Mouse (Mus musculus) liver, embryonic 12.5 days (tissue): Measurements from ENCODE around the gene Hsd17b1. TPM values are rescaled to one million over a fixed set of nuclear protein-coding genes. Genes with fewer than 3 reads are reported as not detected.

Experiments used
- ATAC-seq: fragments of 200-750 bp; cut with Nextera tagmentation; 2 replicates; pipeline ENCODE4 v1.8.0; 2017; ENCODE audit warnings: moderate number of reproducible peaks, mild to moderate bottlenecking, moderate library complexity
- H3K27ac ChIP-seq: fragments of 300-500 bp; sonication (generic); 2 replicates; pipeline ENCODE4 v1.5.1; 2016; ENCODE audit warnings: mild to moderate bottlenecking
- H3K27me3 ChIP-seq: fragments of 300-500 bp; sonication (generic); replicated peaks from 2 replicates; pipeline ENCODE4 v1.6.1; 2016; ENCODE audit warnings: mild to moderate bottlenecking, moderate library complexity
- H3K36me3 ChIP-seq: fragments of 300-500 bp; sonication (generic); 2 replicates; pipeline ENCODE4 v1.6.1; 2016; ENCODE audit warnings: mild to moderate bottlenecking, moderate library complexity
- H3K4me1 ChIP-seq: fragments of 300-500 bp; sonication (generic); 2 replicates; pipeline ENCODE4 v1.6.1; 2016
- H3K4me2 ChIP-seq: fragments of 300-500 bp; sonication (generic); 2 replicates; pipeline ENCODE4 v1.6.1; 2016; ENCODE audit warnings: mild to moderate bottlenecking, moderate library complexity
- H3K4me3 ChIP-seq: fragments of 300-500 bp; sonication (generic); 2 replicates; pipeline ENCODE4 v1.5.1; 2016; ENCODE audit warnings: mild to moderate bottlenecking, moderate library complexity
- H3K9ac ChIP-seq: fragments of 300-500 bp; sonication (generic); 2 replicates; pipeline ENCODE4 v1.6.1; 2016; ENCODE audit warnings: mild to moderate bottlenecking, moderate library complexity
- H3K9me3 ChIP-seq: fragments of 300-500 bp; sonication (generic); replicated peaks from 2 replicates; pipeline ENCODE4 v1.6.1; 2016; ENCODE audit warnings: mild to moderate bottlenecking, moderate library complexity
- WGBS: fragments of 180-500 bp; shearing (Covaris S2); methylation state at CpG from one replicate; pipeline ENCODE4 v1.1.7; 2016; ENCODE audit not compliant: insufficient replicate concordance; 5-methylcytosine and 5-hydroxymethylcytosine counted together
- polyA plus RNA-seq: library from polyadenylated mRNA; unstranded; fragments of >200 nt; fragmentation: Nextera tagmentation; extraction: Ambion mirVana; gene quantifications from 2 replicates; pipeline ENCODE4 v1.2.1, GENCODE M21; 2016

The Hsd17b1 gene
- polyA plus RNA-seq, 1 experiment from 2014 or later: 0.08 TPM

GRCm38 (mm10) chr11:101089931-101090330 lies 11.7 kb downstream of the Hsd17b1 start:
- no peaks in the 10 kb centered on the region for H3K27me3 ChIP-seq
- H3K27ac ChIP-seq: no peak overlapping the region
- peaks cover 72% of the 10 kb centered on the region for H3K36me3 ChIP-seq
- no peaks in the 10 kb centered on the region for H3K9me3 ChIP-seq
- H3K4me1 ChIP-seq: peaks cover 52% of the 10 kb centered on the region
- H3K4me2 ChIP-seq: no peak overlapping the region
- no peak overlapping the region for H3K4me3 ChIP-seq
- 82% methylated on average over 1 of the region's 1 CpGs for WGBS
- H3K9ac ChIP-seq: 0 out of 2 replicates have a peak overlapping the region, but pooled peaks have one; percentile 9
- ATAC-seq: no peak

- peak overlapping the region; percentile 86 for H3K4me3 ChIP-seq
- WGBS: 2% methylated on average over 18 of the region's 18 CpGs
- ATAC-seq: no peak
- H3K27me3 ChIP-seq: no peaks in the 10 kb centered on the region
- peak overlapping the region; percentile 98 for H3K27ac ChIP-seq
- H3K9ac ChIP-seq: peak overlapping the region; percentile 90
- peaks cover 79% of the 10 kb centered on the region for H3K36me3 ChIP-seq
- peak overlapping the region; percentile 99 for H3K4me2 ChIP-seq
- no peaks in the 10 kb centered on the region for H3K9me3 ChIP-seq
- H3K4me1 ChIP-seq: peaks cover 27% of the 10 kb centered on the region
Observed at GRCm38 (mm10) chr11:101094930-101095313, 16.7 kb downstream of the Hsd17b1 start.

GRCm38 (mm10) chr11:101095314-101096024 lies 17.3 kb downstream of the Hsd17b1 start, which contains the start of gene Psmc3ip:
Psmc3ip (minus strand) TSS chr11:101095436.
- H3K9ac ChIP-seq: peak within 1 kb of the TSS; percentile 90
- H3K36me3 ChIP-seq: peaks cover 79% of the 10 kb centered on the region
- H3K9me3 ChIP-seq: no peaks in the 10 kb centered on the region
- H3K4me2 ChIP-seq: peak within 1 kb of the TSS; percentile 99
- under 1% methylated on average over 43 of the region's 43 CpGs for WGBS
- peaks cover 27% of the 10 kb centered on the region for H3K4me1 ChIP-seq
- H3K4me3 ChIP-seq: peak within 1 kb of the TSS; percentile 86
- no peaks in the 10 kb centered on the region for H3K27me3 ChIP-seq
- ATAC-seq: peak; percentile 95
- H3K27ac ChIP-seq: peak within 1 kb of the TSS; percentile 98

GRCm38 (mm10) chr11:101098231-101098630 lies 20.0 kb downstream of the Hsd17b1 start:
- ATAC-seq: no peak
- Histone ChIP-seq H3K9me3 (no peaks in the 10 kb centered on the region), H3K4me2 (no peak overlapping the region), H3K27me3 (no peaks in the 10 kb centered on the region), H3K9ac (no peak overlapping the region), H3K4me1 (peaks cover 27% of the 10 kb centered on the region), H3K36me3 (peaks cover 79% of the 10 kb centered on the region), H3K4me3 (no peak overlapping the region), H3K27ac (no peak overlapping the region)
- WGBS: 90% methylated on average over 8 of the region's 8 CpGs

- WGBS: 83% methylated on average over 5 of the region's 5 CpGs
- Histone ChIP-seq H3K4me3 (no peak overlapping the region), H3K27me3 (no peaks in the 10 kb centered on the region), H3K9ac (no peak overlapping the region), H3K36me3 (peaks cover 88% of the 10 kb centered on the region), H3K4me1 (no peaks in the 10 kb centered on the region), H3K9me3 (no peaks in the 10 kb centered on the region), H3K27ac (no peak overlapping the region), H3K4me2 (no peak overlapping the region)
- no peak for ATAC-seq
Observed at GRCm38 (mm10) chr11:101103011-101103410, 24.8 kb downstream of the Hsd17b1 start.

GRCm38 (mm10) chr11:101109351-101109750 lies 31.1 kb downstream of the Hsd17b1 start:
- Histone ChIP-seq H3K36me3 (peaks cover 52% of the 10 kb centered on the region), H3K27ac (no peak overlapping the region), H3K4me2 (no peak overlapping the region), H3K9me3 (peaks cover 7% of the 10 kb centered on the region; the same call in 1 of the 2 replicates), H3K4me1 (no peaks in the 10 kb centered on the region), H3K27me3 (no peaks in the 10 kb centered on the region), H3K4me3 (no peak overlapping the region), H3K9ac (no peak overlapping the region)
- no peak for ATAC-seq
- 89% methylated on average over 4 of the region's 4 CpGs for WGBS

- ATAC-seq: no peak
- Histone ChIP-seq H3K4me3 (no peak overlapping the region), H3K4me1 (peaks cover 6% of the 10 kb centered on the region), H3K9me3 (peaks cover 7% of the 10 kb centered on the region; the same call in 1 of the 2 replicates), H3K36me3 (peaks cover 50% of the 10 kb centered on the region), H3K9ac (no peak overlapping the region), H3K4me2 (no peak overlapping the region), H3K27ac (no peak overlapping the region), H3K27me3 (no peaks in the 10 kb centered on the region)
- WGBS: 49% methylated on average over 5 of the region's 5 CpGs
Observed at GRCm38 (mm10) chr11:101110708-101111107, 32.5 kb downstream of the Hsd17b1 start.

GRCm38 (mm10) chr11:101111178-101111577 lies 33.0 kb downstream of the Hsd17b1 start:
- no peak overlapping the region for H3K4me2 ChIP-seq
- no peak overlapping the region for H3K4me3 ChIP-seq
- H3K27ac ChIP-seq: no peak overlapping the region
- H3K4me1 ChIP-seq: peaks cover 10% of the 10 kb centered on the region
- H3K27me3 ChIP-seq: no peaks in the 10 kb centered on the region
- no peak for ATAC-seq
- peaks cover 7% of the 10 kb centered on the region; the same call in 1 of the 2 replicates for H3K9me3 ChIP-seq
- 84% methylated on average over 4 of the region's 4 CpGs for WGBS
- H3K9ac ChIP-seq: no peak overlapping the region
- H3K36me3 ChIP-seq: peaks cover 51% of the 10 kb centered on the region

GRCm38 (mm10) chr11:101112186-101112585 lies 34.0 kb downstream of the Hsd17b1 start:
- 85% methylated on average over 3 of the region's 3 CpGs for WGBS
- H3K4me3 ChIP-seq: no peak overlapping the region
- peaks cover 59% of the 10 kb centered on the region for H3K36me3 ChIP-seq
- peaks cover 7% of the 10 kb centered on the region; the same call in 1 of the 2 replicates for H3K9me3 ChIP-seq
- ATAC-seq: no peak
- H3K9ac ChIP-seq: no peak overlapping the region
- H3K27ac ChIP-seq: no peak overlapping the region
- no peak overlapping the region for H3K4me2 ChIP-seq
- H3K27me3 ChIP-seq: no peaks in the 10 kb centered on the region
- peaks cover 14% of the 10 kb centered on the region for H3K4me1 ChIP-seq

GRCm38 (mm10) chr11:101115564-101115963 lies 37.4 kb downstream of the Hsd17b1 start:
- ATAC-seq: no peak
- Histone ChIP-seq H3K9ac (no peak overlapping the region), H3K4me1 (peaks cover 35% of the 10 kb centered on the region), H3K4me2 (no peak overlapping the region), H3K4me3 (no peak overlapping the region), H3K9me3 (peaks cover 7% of the 10 kb centered on the region; the same call in 1 of the 2 replicates), H3K27ac (no peak overlapping the region), H3K36me3 (peaks cover 49% of the 10 kb centered on the region), H3K27me3 (no peaks in the 10 kb centered on the region)
- WGBS: 83% methylated on average over 2 of the region's 2 CpGs

GRCm38 (mm10) chr11:101118105-101118504 lies 39.9 kb downstream of the Hsd17b1 start:
- H3K27me3 ChIP-seq: no peaks in the 10 kb centered on the region
- peaks cover 51% of the 10 kb centered on the region for H3K36me3 ChIP-seq
- peak overlapping the region; percentile 83 for H3K4me3 ChIP-seq
- peak overlapping the region; percentile 96 for H3K4me2 ChIP-seq
- WGBS: 19% methylated on average over 4 of the region's 4 CpGs
- no peak for ATAC-seq
- peak overlapping the region; percentile 94 for H3K27ac ChIP-seq
- peaks cover 4% of the 10 kb centered on the region; the same call in 1 of the 2 replicates for H3K9me3 ChIP-seq
- H3K9ac ChIP-seq: peak overlapping the region; percentile 92
- H3K4me1 ChIP-seq: peaks cover 48% of the 10 kb centered on the region

GRCm38 (mm10) chr11:101119131-101119760 lies 41.0 kb downstream of the Hsd17b1 start:
- Histone ChIP-seq H3K9ac (peak overlapping the region; percentile 92), H3K36me3 (peaks cover 51% of the 10 kb centered on the region), H3K4me3 (peak overlapping the region; percentile 83), H3K4me2 (peak overlapping the region; percentile 96), H3K27me3 (no peaks in the 10 kb centered on the region), H3K9me3 (no peaks in the 10 kb centered on the region), H3K4me1 (peaks cover 48% of the 10 kb centered on the region), H3K27ac (peak overlapping the region; percentile 94)
- WGBS: under 1% methylated on average over 37 of the region's 39 CpGs
- peak; percentile 73 for ATAC-seq
